Mouse (Mus musculus): ENCODE data around the gene Dapp1. TPM values are rescaled to one million over a fixed set of nuclear protein-coding genes. Genes with fewer than 3 reads are reported as not detected.

Gene Dapp1
- polyA plus RNA-seq, 1 experiment, result 0.16 TPM

DNA sequence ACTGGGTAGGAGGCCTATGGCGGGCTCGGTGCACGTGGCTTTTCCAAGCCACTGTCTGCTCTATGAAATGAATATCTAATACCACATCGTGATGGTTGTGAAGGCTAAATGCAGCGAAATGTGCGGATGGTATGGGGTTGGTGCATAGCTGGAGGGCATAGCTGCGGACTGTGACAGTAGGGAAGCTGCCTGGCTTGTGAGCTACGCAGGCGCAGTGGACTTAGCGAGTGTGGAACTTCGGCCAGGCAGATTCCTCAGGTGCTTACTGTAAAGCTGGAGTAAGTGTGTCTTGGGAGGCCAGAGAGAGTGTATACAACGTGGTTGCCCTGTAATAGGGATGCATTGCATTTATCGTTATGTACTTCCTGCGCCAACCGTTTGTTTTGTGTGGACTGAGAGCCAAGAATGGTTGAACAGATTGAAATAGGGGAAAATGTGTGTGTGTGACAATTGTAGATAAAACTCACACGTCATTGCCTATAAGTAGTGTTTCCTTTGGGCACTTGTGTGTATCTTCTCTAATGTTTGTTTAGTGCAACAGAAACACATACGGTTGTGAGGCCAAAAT is 5.4 kb downstream of the Dapp1 start:
- no peak overlapping the region for H3K4me3 ChIP-seq
- no peaks in the 10 kb centered on the region for H3K79me2 ChIP-seq (ENCODE audit: control insufficient read depth, insufficient read depth)

DNA sequence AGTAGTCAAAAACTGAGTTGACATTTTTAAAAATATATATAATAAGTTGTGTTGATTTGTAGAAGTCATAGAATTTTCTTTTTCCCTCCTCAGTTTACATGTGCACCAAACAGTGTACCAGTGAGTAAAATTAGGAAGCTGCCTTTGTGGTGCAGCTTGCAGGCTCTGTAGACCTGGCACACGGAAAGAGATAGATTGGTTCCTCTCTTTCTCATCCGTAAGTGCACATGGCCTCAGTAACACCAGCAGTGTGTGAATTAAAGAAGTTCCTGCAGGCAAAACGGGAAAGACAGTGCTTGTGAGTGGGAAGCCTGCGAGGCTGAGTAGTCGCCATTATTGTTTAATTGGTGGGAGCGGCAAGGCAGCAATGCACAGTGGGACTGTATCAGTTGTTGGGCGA is 5.9 kb downstream of the Dapp1 start:
- H3K79me2 ChIP-seq (ENCODE audit: control insufficient read depth, insufficient read depth), result no peaks in the 10 kb centered on the region
- TF ChIP-seq SRF (IDR thresholded peaks at IDR 0.05; ENCODE audit: control insufficient read depth, insufficient read length, low read depth) (no peak), POLR2AphosphoS2 (IDR thresholded peaks at IDR 0.05; ENCODE audit: insufficient read length, low read depth) (no peak), MAX (IDR thresholded peaks at IDR 0.05; ENCODE audit: low read depth) (no peak), USF1 (IDR thresholded peaks at IDR 0.05; ENCODE audit: low read depth) (no peak), MYOG (IDR thresholded peaks at IDR 0.05; ENCODE audit: control insufficient read depth in 1 of 3, insufficient read depth in 1 of 3, insufficient read length in 2 of 3, low read depth in 2 of 3) (no peak), E2F4 (IDR thresholded peaks at IDR 0.05; ENCODE audit: insufficient read depth) (no peak), POLR2A (IDR thresholded peaks at IDR 0.05; ENCODE audit: insufficient read length, low read depth) (no peak), TCF12 (IDR thresholded peaks at IDR 0.05; ENCODE audit: insufficient read depth, poor library complexity, severe bottlenecking) (no peak)
- no peaks in the 10 kb centered on the region for H3K36me3 ChIP-seq (ENCODE audit: control insufficient read depth, insufficient read depth)
- no peak overlapping the region for H3ac ChIP-seq (ENCODE audit: control insufficient read depth, insufficient read length)
- H3K4me3 ChIP-seq, result no peak overlapping the region
- no peaks in the 10 kb centered on the region for H3K27me3 ChIP-seq (ENCODE audit: control insufficient read depth, insufficient read depth, insufficient read length)
- no peak overlapping the region for H3K4me2 ChIP-seq (ENCODE audit: low read depth)

More for the DNA sequence above, 5.4 kb downstream of the Dapp1 start:
- Histone ChIP-seq H3K36me3 (ENCODE audit: control insufficient read depth, insufficient read depth) (no peaks in the 10 kb centered on the region), H3K27me3 (ENCODE audit: control insufficient read depth, insufficient read depth, insufficient read length) (no peaks in the 10 kb centered on the region), H3ac (ENCODE audit: control insufficient read depth, insufficient read length) (no peak overlapping the region), H3K4me2 (ENCODE audit: low read depth) (no peak overlapping the region)
- TF ChIP-seq POLR2AphosphoS2 (IDR thresholded peaks at IDR 0.05; ENCODE audit: insufficient read length, low read depth) (no peak), TCF3 (IDR thresholded peaks at IDR 0.05; ENCODE audit: insufficient read length, low read depth) (no peak)

DNA sequence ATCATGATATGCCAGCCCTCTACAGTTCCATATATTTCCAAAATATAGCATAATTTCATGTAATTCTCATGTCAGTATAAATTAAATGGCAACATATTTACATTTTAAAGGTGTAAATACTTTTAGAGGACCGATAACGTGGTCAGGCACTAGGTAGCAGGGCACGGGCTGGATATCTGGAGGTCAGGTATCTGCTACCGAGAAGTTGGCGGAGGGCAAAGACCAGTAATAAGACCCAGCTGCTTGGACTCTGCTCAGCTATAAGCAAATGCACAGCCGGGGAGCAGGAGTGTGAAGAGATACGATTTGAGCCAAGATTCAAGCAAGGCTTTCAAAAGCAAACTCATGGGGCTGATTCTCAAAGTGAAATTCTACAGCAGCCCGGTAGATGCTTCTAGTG is 7.0 kb downstream of the Dapp1 start:
- H3K4me2 ChIP-seq (ENCODE audit: low read depth), result no peak overlapping the region
- TF ChIP-seq TCF12 (IDR thresholded peaks at IDR 0.05; ENCODE audit: insufficient read depth, poor library complexity, severe bottlenecking), result no peak
- no peak for TF ChIP-seq MYOD1 (IDR thresholded peaks at IDR 0.05; ENCODE audit: control insufficient read depth in 1 of 3, insufficient read length in 2 of 3, low read depth in 2 of 3)
- TF ChIP-seq POLR2AphosphoS2 (IDR thresholded peaks at IDR 0.05; ENCODE audit: insufficient read length, low read depth), result no peak
- TF ChIP-seq USF1 (IDR thresholded peaks at IDR 0.05; ENCODE audit: low read depth), result no peak
- TF ChIP-seq CEBPB (IDR thresholded peaks at IDR 0.05; ENCODE audit: insufficient read depth, poor library complexity, severe bottlenecking), result no peak
- TF ChIP-seq E2F4 (IDR thresholded peaks at IDR 0.05; ENCODE audit: insufficient read depth), result no peak
- no peak for TF ChIP-seq REST (IDR thresholded peaks at IDR 0.05; ENCODE audit: insufficient read depth, insufficient read length)
- TF ChIP-seq MYOG (IDR thresholded peaks at IDR 0.05; ENCODE audit: control insufficient read depth in 1 of 3, insufficient read depth in 1 of 3, insufficient read length in 2 of 3, low read depth in 2 of 3), result no peak
- TF ChIP-seq POLR2A (IDR thresholded peaks at IDR 0.05; ENCODE audit: insufficient read length, low read depth), result no peak
- TF ChIP-seq MAX (IDR thresholded peaks at IDR 0.05; ENCODE audit: low read depth), result no peak
- no peak for TF ChIP-seq TCF3 (IDR thresholded peaks at IDR 0.05; ENCODE audit: insufficient read length, low read depth)
- TF ChIP-seq SRF (IDR thresholded peaks at IDR 0.05; ENCODE audit: control insufficient read depth, insufficient read length, low read depth), result no peak
- H3K27me3 ChIP-seq (ENCODE audit: control insufficient read depth, insufficient read depth, insufficient read length), result no peaks in the 10 kb centered on the region
- no peak overlapping the region for H3ac ChIP-seq (ENCODE audit: control insufficient read depth, insufficient read length)
- H3K36me3 ChIP-seq (ENCODE audit: control insufficient read depth, insufficient read depth), result no peaks in the 10 kb centered on the region
- no peak overlapping the region for H3K4me3 ChIP-seq
- no peaks in the 10 kb centered on the region for H3K79me2 ChIP-seq (ENCODE audit: control insufficient read depth, insufficient read depth)

DNA sequence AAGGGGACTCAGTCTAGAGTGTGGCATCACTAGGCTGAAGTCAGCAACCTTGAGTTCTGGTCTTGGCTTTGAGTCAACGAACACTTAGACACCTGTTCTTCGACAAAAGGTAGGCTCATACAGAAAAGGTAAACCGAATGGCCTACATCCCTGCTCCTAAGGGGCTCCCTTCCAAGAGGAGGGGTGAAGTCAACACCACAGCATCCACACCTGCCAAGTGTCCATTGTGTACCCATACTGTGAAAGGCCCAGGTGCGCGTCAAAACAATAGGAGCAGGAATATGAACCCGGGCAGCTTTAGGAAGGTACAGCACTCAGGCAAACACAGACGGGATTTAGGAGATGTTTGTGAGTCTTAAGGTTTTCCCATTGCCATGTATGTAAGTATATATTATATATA is 8.4 kb downstream of the Dapp1 start:
- H3K27me3 ChIP-seq (ENCODE audit: control insufficient read depth, insufficient read depth, insufficient read length), result no peaks in the 10 kb centered on the region
- no peak overlapping the region for H3K4me2 ChIP-seq (ENCODE audit: low read depth)
- no peaks in the 10 kb centered on the region for H3K79me2 ChIP-seq (ENCODE audit: control insufficient read depth, insufficient read depth)
- H3K36me3 ChIP-seq (ENCODE audit: control insufficient read depth, insufficient read depth), result no peaks in the 10 kb centered on the region
- H3ac ChIP-seq (ENCODE audit: control insufficient read depth, insufficient read length), result no peak overlapping the region
- H3K4me3 ChIP-seq, result no peak overlapping the region
- TF ChIP-seq CEBPB (IDR thresholded peaks at IDR 0.05; ENCODE audit: insufficient read depth, poor library complexity, severe bottlenecking) (no peak), SRF (IDR thresholded peaks at IDR 0.05; ENCODE audit: control insufficient read depth, insufficient read length, low read depth) (no peak), MYOD1 (IDR thresholded peaks at IDR 0.05; ENCODE audit: control insufficient read depth in 1 of 3, insufficient read length in 2 of 3, low read depth in 2 of 3) (no peak), REST (IDR thresholded peaks at IDR 0.05; ENCODE audit: insufficient read depth, insufficient read length) (no peak), USF1 (IDR thresholded peaks at IDR 0.05; ENCODE audit: low read depth) (no peak), E2F4 (IDR thresholded peaks at IDR 0.05; ENCODE audit: insufficient read depth) (no peak), POLR2A (IDR thresholded peaks at IDR 0.05; ENCODE audit: insufficient read length, low read depth) (no peak), POLR2AphosphoS2 (IDR thresholded peaks at IDR 0.05; ENCODE audit: insufficient read length, low read depth) (no peak), TCF12 (IDR thresholded peaks at IDR 0.05; ENCODE audit: insufficient read depth, poor library complexity, severe bottlenecking) (no peak), MAX (IDR thresholded peaks at IDR 0.05; ENCODE audit: low read depth) (no peak), MYOG (IDR thresholded peaks at IDR 0.05; ENCODE audit: control insufficient read depth in 1 of 3, insufficient read depth in 1 of 3, insufficient read length in 2 of 3, low read depth in 2 of 3) (no peak), TCF3 (IDR thresholded peaks at IDR 0.05; ENCODE audit: insufficient read length, low read depth) (no peak)

DNA sequence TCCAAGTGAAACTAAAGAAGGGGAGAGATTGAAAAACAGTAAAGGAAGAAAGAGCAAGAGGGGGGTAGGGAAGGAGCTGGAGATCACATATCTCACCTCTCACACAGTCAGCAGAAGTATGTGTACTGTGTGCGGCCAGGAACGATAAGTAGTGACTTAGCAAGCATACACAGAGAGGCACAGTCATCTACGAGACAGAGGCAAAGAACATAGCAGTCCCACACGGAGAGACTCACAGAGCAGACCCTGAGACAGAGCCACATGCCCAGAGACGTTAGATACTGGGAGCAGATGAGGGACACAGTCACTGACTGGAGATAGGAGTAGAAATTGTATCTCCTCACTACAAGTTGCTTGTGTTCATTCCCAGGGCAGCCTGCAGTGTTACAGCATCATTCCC is 9.1 kb downstream of the Dapp1 start:
- Histone ChIP-seq H3ac (ENCODE audit: control insufficient read depth, insufficient read length) (no peak overlapping the region), H3K79me2 (ENCODE audit: control insufficient read depth, insufficient read depth) (no peaks in the 10 kb centered on the region), H3K27me3 (ENCODE audit: control insufficient read depth, insufficient read depth, insufficient read length) (no peaks in the 10 kb centered on the region), H3K4me2 (ENCODE audit: low read depth) (no peak overlapping the region), H3K4me3 (no peak overlapping the region), H3K36me3 (ENCODE audit: control insufficient read depth, insufficient read depth) (no peaks in the 10 kb centered on the region)
- TF ChIP-seq E2F4 (IDR thresholded peaks at IDR 0.05; ENCODE audit: insufficient read depth) (no peak), SRF (IDR thresholded peaks at IDR 0.05; ENCODE audit: control insufficient read depth, insufficient read length, low read depth) (no peak), REST (IDR thresholded peaks at IDR 0.05; ENCODE audit: insufficient read depth, insufficient read length) (no peak), POLR2A (IDR thresholded peaks at IDR 0.05; ENCODE audit: insufficient read length, low read depth) (no peak), MYOG (IDR thresholded peaks at IDR 0.05; ENCODE audit: control insufficient read depth in 1 of 3, insufficient read depth in 1 of 3, insufficient read length in 2 of 3, low read depth in 2 of 3) (no peak), USF1 (IDR thresholded peaks at IDR 0.05; ENCODE audit: low read depth) (no peak), TCF3 (IDR thresholded peaks at IDR 0.05; ENCODE audit: insufficient read length, low read depth) (no peak), MYOD1 (IDR thresholded peaks at IDR 0.05; ENCODE audit: control insufficient read depth in 1 of 3, insufficient read length in 2 of 3, low read depth in 2 of 3) (no peak), TCF12 (IDR thresholded peaks at IDR 0.05; ENCODE audit: insufficient read depth, poor library complexity, severe bottlenecking) (no peak), MAX (IDR thresholded peaks at IDR 0.05; ENCODE audit: low read depth) (no peak), POLR2AphosphoS2 (IDR thresholded peaks at IDR 0.05; ENCODE audit: insufficient read length, low read depth) (no peak), CEBPB (IDR thresholded peaks at IDR 0.05; ENCODE audit: insufficient read depth, poor library complexity, severe bottlenecking) (no peak)

Data from myocyte (in vitro differentiated cells).